Mouse (Mus musculus) kidney, embryonic 15.5 days (tissue): ENCODE measurements around the gene Themis3. TPM values are rescaled to one million over a fixed set of nuclear protein-coding genes. Genes with fewer than 3 reads are reported as not detected.

Source experiments
- ATAC-seq: fragments of 200-750 bp; cut with Nextera tagmentation; replicated peaks from 2 replicates; pipeline ENCODE4 v1.8.0; 2017; ENCODE audit warnings: moderate TSS enrichment; ENCODE audit not compliant: low FRiP score
- H3K27ac ChIP-seq: fragments of 300-500 bp; sonication (generic); 2 replicates; pipeline ENCODE4 v1.5.1; 2015; ENCODE audit warnings: mild to moderate bottlenecking, inconsistent platforms
- H3K27me3 ChIP-seq: fragments of 300-500 bp; sonication (generic); 2 replicates; pipeline ENCODE4 v1.6.1; 2015; ENCODE audit warnings: inconsistent platforms
- H3K36me3 ChIP-seq: fragments of 300-500 bp; sonication (generic); 2 replicates; pipeline ENCODE4 v1.6.1; 2015; ENCODE audit warnings: inconsistent platforms
- H3K4me1 ChIP-seq: fragments of 300-500 bp; sonication (generic); 2 replicates; pipeline ENCODE4 v1.6.1; 2015; ENCODE audit warnings: inconsistent platforms
- H3K4me2 ChIP-seq: fragments of 300-500 bp; sonication (generic); 2 replicates; pipeline ENCODE4 v1.6.1; 2015; ENCODE audit warnings: moderate library complexity, mild to moderate bottlenecking, inconsistent platforms
- H3K4me3 ChIP-seq: fragments of 300-500 bp; sonication (generic); replicated peaks from 2 replicates; pipeline ENCODE4 v1.5.1; 2015; ENCODE audit warnings: mild to moderate bottlenecking, inconsistent platforms
- H3K9ac ChIP-seq: fragments of 300-500 bp; sonication (generic); 2 replicates; pipeline ENCODE4 v1.6.1; 2015; ENCODE audit warnings: mild to moderate bottlenecking, inconsistent platforms
- H3K9me3 ChIP-seq: fragments of 300-500 bp; sonication (generic); replicated peaks from 2 replicates; pipeline ENCODE4 v1.6.1; 2016; ENCODE audit warnings: inconsistent platforms
- WGBS: fragments of 180-500 bp; shearing (Covaris S2); methylation state at CpG from one replicate; pipeline ENCODE4 v1.1.7; 2015; ENCODE audit warnings: mixed read lengths; 5-methylcytosine and 5-hydroxymethylcytosine counted together
- polyA plus RNA-seq: library from polyadenylated mRNA; unstranded; fragments of >200 nt; fragmentation: Nextera tagmentation; extraction: Ambion mirVana; gene quantifications from 2 replicates; pipeline ENCODE4 v1.2.1, GENCODE M21; 2015

Themis3 gene
- polyA plus RNA-seq, 1 experiment from 2014 or later: 0.05 TPM

- Histone ChIP-seq H3K4me3 (no peak overlapping the region), H3K27me3 (no peaks in the 10 kb centered on the region), H3K27ac (no peak overlapping the region), H3K9me3 (no peaks in the 10 kb centered on the region), H3K9ac (no peak overlapping the region), H3K4me2 (no peak overlapping the region), H3K36me3 (peaks cover 64% of the 10 kb centered on the region), H3K4me1 (peaks cover 10% of the 10 kb centered on the region)
- no peak for ATAC-seq
- WGBS: 88% methylated on average over 8 of the region's 8 CpGs
These were observed 89.5 kb downstream of the Themis3 start for GRCm38 (mm10) chr17:66504964-66505363.

Other genes starting within 250 kb of the Themis3 start
- 6.0 and 6.4 TPM in 2 replicates for gene Mtcl1, start 144.9 kb downstream of the Themis3 start, polyA plus RNA-seq
- gene Rab12, start 74.9 kb downstream of the Themis3 start, polyA plus RNA-seq: 41.3 and 44.1 TPM in 2 replicates